Mouse (Mus musculus) adrenal gland, adult 2 months (tissue): ENCODE measurements at regions not wholly inside any gene's neighbourhood (a gene's known extent, or its start where the extent isn't known, plus 50 kb on each side); places are given as distances from the start of the nearest gene placed in this dataset.

ENCODE experiments used
- DNase-seq: peaks from one replicate; pipeline ENCODE4 v3.0.0; 2021

GRCm38 (mm10) chr14:58678126-58678656 is 464.5 kb downstream of the 1700129C05Rik start:
- DNase-seq: no peak

GRCm38 (mm10) chr14:58675146-58675545 is 467.5 kb downstream of the 1700129C05Rik start:
- no peak for DNase-seq

GRCm38 (mm10) chr14:58663946-58664345 is 478.7 kb downstream of the 1700129C05Rik start:
- DNase-seq: no peak

DNA sequence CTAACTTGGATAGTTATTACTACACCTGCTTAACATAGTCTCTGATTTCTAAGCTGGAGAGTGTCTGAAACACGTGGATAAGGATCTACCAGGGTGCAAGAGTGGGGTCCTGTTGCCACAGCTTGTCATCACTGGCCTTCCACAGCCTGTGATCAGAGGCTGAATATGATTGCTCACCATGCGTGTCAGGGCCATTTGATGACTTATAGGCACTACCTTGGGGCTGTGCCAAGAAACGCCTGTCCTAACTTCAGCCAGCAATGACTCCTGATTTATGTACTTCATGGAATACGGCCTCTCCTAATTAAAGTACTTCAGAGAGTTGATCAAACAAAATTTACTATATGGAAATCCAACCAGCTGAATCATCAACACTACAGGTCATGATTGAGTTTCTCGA is 480.1 kb downstream of the 1700129C05Rik start:
- peak; percentile 92 for DNase-seq

DNA sequence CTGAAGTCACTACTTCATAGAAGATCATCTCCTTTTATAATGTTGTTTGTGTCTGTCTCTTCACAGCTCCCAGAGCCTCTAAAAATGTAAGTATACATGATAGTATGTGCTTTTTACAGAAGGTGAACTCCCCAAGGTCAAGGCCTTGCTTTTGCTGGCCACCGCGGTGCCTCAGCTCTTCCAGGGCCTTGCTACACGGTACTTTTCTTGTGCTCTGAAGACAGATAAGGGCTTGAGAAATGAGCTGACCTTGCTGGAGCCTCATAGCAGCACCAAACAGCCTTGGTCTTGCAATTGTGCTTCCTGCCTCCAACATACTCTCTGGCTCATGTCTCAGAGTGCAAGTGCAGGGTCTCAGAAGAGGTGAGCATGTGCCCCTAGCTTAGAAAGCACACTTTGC is 481.3 kb downstream of the 1700129C05Rik start:
- DNase-seq: peak; percentile 79

- no peak for DNase-seq
These were observed 485.4 kb downstream of the 1700129C05Rik start for GRCm38 (mm10) chr14:58657263-58657662.

DNA sequence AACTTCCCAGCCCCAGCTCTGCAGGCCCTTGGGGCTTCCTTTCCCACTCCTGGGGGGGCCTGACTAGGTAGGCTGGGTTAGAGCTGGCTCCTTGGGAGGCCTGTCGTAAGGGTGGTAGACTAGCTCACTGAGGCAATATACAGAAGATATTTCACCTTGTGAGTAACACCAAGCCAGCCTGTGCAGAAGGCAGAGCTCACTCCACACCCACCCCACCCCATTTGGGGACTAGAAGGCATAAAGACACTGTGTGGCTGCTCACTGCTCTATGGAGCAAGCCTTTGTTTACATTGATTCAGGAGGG is 485.8 kb downstream of the 1700129C05Rik start:
- DNase-seq: no peak

- DNase-seq: no peak
These were observed 486.3 kb downstream of the 1700129C05Rik start for GRCm38 (mm10) chr14:58656212-58656934.

DNA sequence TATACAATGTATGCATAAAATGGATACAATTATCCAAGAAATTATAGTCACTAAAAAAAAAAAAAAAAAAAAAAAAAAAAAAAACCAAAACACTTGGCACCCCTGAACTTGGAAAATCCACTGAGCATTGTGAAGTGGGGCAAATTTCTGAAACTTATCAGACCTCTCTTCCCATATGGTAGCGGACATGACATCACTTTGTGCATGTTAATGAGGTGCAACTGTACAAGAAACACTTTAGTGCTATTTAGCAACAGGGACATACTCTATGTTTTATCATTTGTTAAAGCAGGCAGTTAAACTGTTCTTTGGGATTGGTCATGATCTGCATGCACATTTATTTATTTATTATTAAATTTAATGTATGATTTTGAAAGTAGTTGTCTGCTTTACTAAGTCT is 489.7 kb downstream of the 1700129C05Rik start:
- DNase-seq: no peak

- no peak for DNase-seq
These were observed 490.7 kb downstream of the 1700129C05Rik start for GRCm38 (mm10) chr14:58652004-58652403.

GRCm38 (mm10) chr14:58651210-58651609 is 491.5 kb downstream of the 1700129C05Rik start:
- DNase-seq: no peak

DNA sequence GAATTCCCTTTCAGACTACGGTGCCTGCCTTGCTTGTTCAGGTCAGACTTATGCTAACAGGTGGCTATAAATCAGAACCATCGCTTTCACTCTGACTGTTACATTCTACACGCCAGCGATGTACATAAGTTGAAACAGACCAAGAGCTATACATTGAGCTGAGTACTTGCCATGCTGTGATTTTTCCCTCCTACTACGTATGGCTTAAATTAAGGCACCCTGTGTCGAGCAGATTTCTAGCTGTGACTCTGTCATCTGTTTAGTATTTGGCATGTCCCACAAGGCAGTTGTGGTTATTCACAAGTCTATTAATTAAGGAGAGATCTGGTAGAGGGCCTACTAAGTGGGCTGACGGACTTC is 504.4 kb downstream of the 1700129C05Rik start:
- DNase-seq: no peak

DNA sequence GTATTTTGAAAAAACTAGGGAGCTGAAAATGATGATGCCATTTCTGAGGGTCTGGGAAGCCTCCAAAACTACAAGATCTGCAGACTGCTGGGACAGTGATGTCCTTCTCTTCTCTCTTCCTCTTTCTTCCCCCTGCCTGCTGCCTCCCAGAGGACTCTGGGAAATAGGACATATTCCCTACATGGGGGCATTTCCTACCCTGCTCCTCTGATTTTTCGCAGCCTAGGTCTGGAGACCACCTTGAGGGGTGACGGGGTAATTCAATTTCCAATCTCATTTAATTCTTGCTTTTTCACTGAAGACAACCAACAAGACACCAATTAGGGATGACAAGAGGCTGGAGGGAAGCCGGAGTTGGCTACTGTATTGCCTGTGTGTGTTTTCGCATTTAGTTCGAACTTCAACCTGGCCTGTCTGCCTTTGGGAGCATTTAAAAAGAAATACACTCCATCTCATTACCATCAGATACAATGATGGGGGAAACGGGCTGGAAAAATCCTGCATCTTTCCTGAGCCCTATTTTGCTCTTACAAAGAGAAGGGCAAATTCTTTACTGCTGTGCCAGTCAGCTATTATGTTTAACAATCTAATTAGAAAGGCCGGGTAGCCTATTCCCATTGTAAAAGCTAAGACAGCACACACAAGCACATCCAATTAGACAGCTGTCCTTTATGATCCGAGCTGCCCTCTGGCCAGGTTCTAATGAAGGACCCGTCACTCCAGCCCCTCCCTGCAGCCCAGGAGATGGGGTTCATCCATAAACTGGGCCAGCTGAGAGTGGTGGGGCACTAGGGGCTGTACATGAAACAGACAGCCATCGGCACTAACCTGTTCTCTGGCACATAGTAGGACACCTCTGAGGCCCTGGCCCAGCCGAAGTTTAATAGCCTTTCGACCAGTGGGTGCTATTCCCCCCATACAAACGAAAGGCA is 505.0 kb downstream of the 1700129C05Rik start:
- DNase-seq: no peak

DNA sequence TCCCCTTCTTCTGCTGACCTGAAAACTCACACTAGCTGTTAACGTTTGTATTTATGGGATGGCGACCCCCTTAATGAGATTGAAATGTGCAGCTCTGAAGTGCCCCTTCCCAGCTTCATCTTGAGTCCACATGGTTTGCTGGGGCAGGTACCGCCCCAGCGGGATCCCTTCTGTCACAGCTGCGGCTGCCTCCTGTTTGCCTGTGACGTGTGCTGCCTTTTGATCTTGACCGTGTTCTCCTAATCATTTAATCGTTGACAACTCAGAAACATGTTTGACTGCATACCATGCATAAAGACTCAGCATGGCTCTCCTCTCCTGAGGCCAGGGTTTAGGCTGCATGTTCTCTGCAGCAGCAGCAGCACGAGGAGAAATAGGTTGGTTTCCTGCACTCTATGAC is 511.5 kb downstream of the 1700129C05Rik start:
- no peak for DNase-seq

GRCm38 (mm10) chr14:58628266-58628665 is 514.4 kb downstream of the 1700129C05Rik start:
- DNase-seq: no peak

- no peak for DNase-seq
These were observed 516.0 kb downstream of the 1700129C05Rik start for GRCm38 (mm10) chr14:58626506-58627256.

GRCm38 (mm10) chr14:58620186-58620585 is 522.5 kb downstream of the 1700129C05Rik start:
- DNase-seq: peak; percentile 9

GRCm38 (mm10) chr14:58617656-58618055 is 525.0 kb downstream of the 1700129C05Rik start:
- peak; percentile 18 for DNase-seq

DNA sequence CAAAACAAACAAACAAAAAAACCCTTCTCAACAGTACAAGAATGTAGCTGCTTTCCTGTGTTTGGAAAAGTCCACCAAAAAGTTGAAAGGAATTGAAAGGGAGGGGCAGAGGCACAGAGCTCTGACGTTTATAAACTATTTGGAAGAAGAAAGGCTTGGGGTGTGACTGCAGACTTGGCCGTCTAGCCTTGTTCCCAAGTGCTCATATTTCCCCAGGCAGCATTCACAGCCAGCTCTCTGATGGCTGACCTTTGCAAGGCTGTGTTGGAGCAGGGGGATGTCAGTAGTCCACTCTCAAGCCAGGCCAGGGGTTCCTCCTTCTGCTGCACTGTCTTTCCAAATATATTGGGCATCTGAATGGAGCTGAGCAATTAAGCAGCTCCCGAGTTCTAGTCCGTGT is 534.5 kb downstream of the 1700129C05Rik start:
- peak; percentile 31 for DNase-seq

DNA sequence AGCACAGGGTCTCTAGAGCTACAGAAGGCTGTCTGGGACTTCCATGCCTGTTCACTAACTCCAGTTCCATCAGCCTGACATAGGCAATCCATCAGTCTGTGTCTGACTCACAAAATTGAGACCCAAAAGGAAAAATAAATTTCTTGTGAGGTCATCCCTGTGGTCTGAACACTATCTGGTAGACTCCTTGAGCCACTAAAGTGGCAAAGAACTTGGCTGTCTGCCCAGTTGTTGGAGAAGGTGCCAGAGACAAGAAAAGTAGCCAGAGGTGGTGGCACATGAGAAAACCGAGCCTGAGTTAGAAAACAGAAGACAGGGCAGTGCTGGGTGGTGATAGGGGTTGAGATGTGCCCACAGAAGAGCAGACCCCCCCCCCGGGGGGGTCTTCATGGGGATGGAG is 535.0 kb downstream of the 1700129C05Rik start:
- peak; percentile 56 for DNase-seq

DNA sequence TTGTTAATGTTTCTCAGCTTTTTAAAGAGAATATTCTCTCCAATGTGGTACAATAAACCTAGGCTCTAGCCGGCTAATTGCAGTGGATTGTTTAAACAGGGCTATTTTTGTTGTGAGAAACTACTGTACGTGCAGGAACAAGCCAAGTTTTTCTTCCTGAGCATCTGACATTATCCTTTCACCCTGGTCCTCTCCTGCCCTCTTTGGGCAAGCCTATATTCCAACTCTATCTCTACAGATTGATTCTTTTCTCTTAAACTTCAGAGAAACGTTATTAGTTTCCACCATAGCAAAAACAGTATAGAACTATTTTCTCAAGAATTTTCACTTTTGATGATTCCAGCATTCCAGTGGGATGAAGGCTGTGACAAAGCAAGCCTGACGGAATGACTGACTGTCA is 535.2 kb downstream of the Fgf9 start:
- no peak for DNase-seq

- DNase-seq: no peak
These were observed 528.5 kb downstream of the Fgf9 start for GRCm38 (mm10) chr14:58598867-58599266.
